Mouse (Mus musculus) thymus, adult 2 months (tissue): ENCODE measurements around the gene Slc6a17. TPM values are rescaled to one million over a fixed set of nuclear protein-coding genes. Genes with fewer than 3 reads are reported as not detected.

Experiments
- DNase-seq: peaks from one replicate; pipeline ENCODE4 v3.0.0; 2021
- H3K27ac ChIP-seq: fragments of 200-500 bp; 2 replicates; pipeline ENCODE4 v1.5.1; 2012; ENCODE audit warnings: low read length, control low read depth; ENCODE audit not compliant: control insufficient read depth, insufficient read depth
- H3K27me3 ChIP-seq: fragments of 200-500 bp; 2 replicates; pipeline ENCODE4 v1.6.1; 2012; ENCODE audit warnings: mild to moderate bottlenecking, low read length, moderate library complexity, mixed read lengths; ENCODE audit not compliant: control insufficient read depth, insufficient read depth
- H3K36me3 ChIP-seq: fragments of 200-500 bp; 2 replicates; pipeline ENCODE4 v1.6.1; 2012; ENCODE audit warnings: mild to moderate bottlenecking, low read length, moderate library complexity; ENCODE audit not compliant: control insufficient read depth, insufficient read depth
- H3K4me1 ChIP-seq: fragments of 200-500 bp; replicated peaks from 2 replicates; pipeline ENCODE4 v1.6.1; 2012; ENCODE audit warnings: low read length; ENCODE audit not compliant: control insufficient read depth, insufficient read depth
- H3K4me3 ChIP-seq: fragments of 200-500 bp; 2 replicates; pipeline ENCODE4 v1.5.1; 2012; ENCODE audit warnings: mild to moderate bottlenecking, low read length, control low read depth, moderate library complexity; ENCODE audit not compliant: control insufficient read depth, insufficient read depth
- CTCF ChIP-seq: fragments of 200-500 bp; IDR thresholded peaks from 2 replicates; pipeline ENCODE4 v1.5.1; 2012; ENCODE audit warnings: mild to moderate bottlenecking, control low read depth, low read length, moderate library complexity, borderline replicate concordance; ENCODE audit not compliant: control insufficient read depth, poor library complexity, insufficient read depth; ENCODE audit errors: extremely low read depth
- POLR2A ChIP-seq: fragments of 200-500 bp; IDR thresholded peaks from 2 replicates; pipeline ENCODE4 v1.6.1; 2012; ENCODE audit warnings: mild to moderate bottlenecking, low read length, control low read depth, moderate library complexity; ENCODE audit not compliant: control insufficient read depth, poor library complexity, insufficient read depth; ENCODE audit errors: extremely low read depth
- WGBS: fragments of 180-500 bp; shearing (Covaris S2); methylation state at CpG from one replicate; pipeline ENCODE4 v1.1.7; 2018; 5-methylcytosine and 5-hydroxymethylcytosine counted together
- polyA plus RNA-seq: library from polyadenylated mRNA; depleted of rRNA; stranded (reverse); fragments of >200 nt; gene quantifications from 2 replicates; pipeline ENCODE4 v1.2.3, GENCODE M21; 2012

The Slc6a17 gene
- polyA plus RNA-seq, 1 experiment: 0.53 TPM

DNA sequence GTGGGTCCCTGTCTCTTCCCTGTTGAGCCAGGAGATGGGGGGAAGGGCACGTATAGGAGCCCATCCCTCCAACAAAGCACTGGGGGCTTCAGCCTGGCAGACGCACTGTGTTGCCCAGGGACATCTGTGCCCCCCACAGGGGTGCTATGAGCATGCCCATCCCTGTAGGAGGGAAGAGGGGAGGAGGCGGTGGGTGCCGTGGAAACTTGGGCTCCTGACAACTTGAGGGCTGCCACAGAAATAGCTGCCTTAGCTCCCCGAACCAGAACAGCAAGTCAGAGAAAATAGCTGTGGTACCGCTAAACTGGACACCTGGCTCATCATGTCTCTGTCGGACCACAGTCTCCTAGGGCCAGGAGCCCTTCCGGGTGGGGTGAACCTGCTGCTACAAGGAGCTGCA is 76.5 kb downstream of the Slc6a17 start:
- no peaks in the 10 kb centered on the region for H3K36me3 ChIP-seq
- H3K27me3 ChIP-seq: no peaks in the 10 kb centered on the region
- WGBS: 95% methylated on average over 8 of the region's 8 CpGs
- DNase-seq: no peak
- no peak overlapping the region for H3K27ac ChIP-seq
- H3K4me1 ChIP-seq: no peaks in the 10 kb centered on the region
- H3K4me3 ChIP-seq: no peak overlapping the region
- no peak for TF ChIP-seq CTCF
- TF ChIP-seq POLR2A: no peak

DNA sequence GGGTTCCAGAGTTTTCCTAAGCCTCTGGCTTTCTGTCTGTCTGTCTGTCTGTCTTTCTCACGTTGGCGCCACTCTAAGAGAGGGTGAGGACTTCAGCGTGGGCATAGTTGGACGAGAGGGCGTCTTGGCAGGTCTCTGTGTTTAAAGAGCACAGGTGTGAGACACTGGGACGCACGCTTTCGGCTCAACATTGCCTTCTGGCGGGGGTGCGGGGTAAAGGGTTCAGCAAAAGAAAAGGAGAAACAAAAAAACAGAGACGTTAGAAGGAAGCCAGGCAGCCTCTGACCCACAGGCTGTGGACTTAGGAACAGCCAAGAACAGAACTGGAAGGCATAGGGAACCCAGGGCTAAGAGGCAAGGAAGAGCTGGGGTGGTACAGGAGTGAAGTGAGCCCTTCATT is 78.5 kb downstream of the Slc6a17 start:
- no peaks in the 10 kb centered on the region for H3K36me3 ChIP-seq
- DNase-seq: no peak
- H3K27me3 ChIP-seq: no peaks in the 10 kb centered on the region
- no peak overlapping the region for H3K4me3 ChIP-seq
- no peak for TF ChIP-seq POLR2A
- no peaks in the 10 kb centered on the region for H3K4me1 ChIP-seq
- H3K27ac ChIP-seq: no peak overlapping the region
- WGBS: 90% methylated on average over 11 of the region's 11 CpGs

DNA sequence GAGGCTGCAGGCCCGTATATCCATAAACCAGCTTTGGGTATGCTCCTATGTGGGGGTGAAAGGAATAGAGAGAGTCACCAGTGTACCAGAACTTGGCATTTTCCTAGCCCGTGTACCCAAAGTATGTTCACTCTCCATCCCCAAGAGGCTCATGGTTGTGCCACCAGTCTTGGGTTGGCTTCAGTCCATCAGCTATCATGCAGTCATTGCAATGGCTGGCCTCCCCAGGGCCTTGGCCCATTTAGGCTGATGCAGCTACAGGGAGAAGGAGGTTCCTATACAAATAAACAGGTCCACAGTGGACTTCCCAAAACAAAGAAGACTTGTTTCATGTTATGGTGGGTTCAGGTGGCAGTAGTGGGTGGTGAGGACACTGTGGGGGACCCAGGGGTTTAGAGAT is 80.2 kb downstream of the Slc6a17 start:
- H3K27me3 ChIP-seq: no peaks in the 10 kb centered on the region
- 91% methylated on average over 2 of the region's 2 CpGs for WGBS
- TF ChIP-seq CTCF (no peak), POLR2A (no peak)

DNA sequence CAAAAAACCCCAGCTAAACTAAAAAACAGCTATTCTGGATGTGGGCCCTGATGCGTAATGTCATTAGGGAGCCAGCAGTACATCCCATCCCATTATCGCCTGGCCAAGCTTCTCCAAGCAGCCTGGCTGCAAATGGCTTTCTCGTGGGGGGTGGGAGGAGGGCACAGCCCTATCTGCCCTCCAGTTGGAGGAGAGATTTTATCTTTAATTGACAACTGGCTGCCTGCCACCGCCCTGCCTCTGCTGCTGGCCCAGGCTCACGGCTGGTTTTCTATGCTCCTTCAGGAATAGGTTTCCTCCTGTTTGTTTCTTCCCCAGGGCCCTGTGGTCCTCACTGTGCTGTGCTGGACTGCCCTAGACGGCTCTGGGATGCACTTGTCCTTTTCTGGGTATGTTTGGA is 81.4 kb downstream of the Slc6a17 start:
- H3K4me1 ChIP-seq: no peaks in the 10 kb centered on the region
- no peak for DNase-seq
- 78% methylated on average over 6 of the region's 6 CpGs for WGBS
- H3K27me3 ChIP-seq: no peaks in the 10 kb centered on the region
- no peak for TF ChIP-seq POLR2A
- TF ChIP-seq CTCF: no peak
- H3K36me3 ChIP-seq: no peaks in the 10 kb centered on the region
- H3K4me3 ChIP-seq: no peak overlapping the region
- H3K27ac ChIP-seq: no peak overlapping the region

More for the DNA sequence above, 80.2 kb downstream of the Slc6a17 start:
- no peak for DNase-seq
- no peaks in the 10 kb centered on the region for H3K36me3 ChIP-seq
- H3K27ac ChIP-seq: no peak overlapping the region
- no peaks in the 10 kb centered on the region for H3K4me1 ChIP-seq
- H3K4me3 ChIP-seq: no peak overlapping the region

DNA sequence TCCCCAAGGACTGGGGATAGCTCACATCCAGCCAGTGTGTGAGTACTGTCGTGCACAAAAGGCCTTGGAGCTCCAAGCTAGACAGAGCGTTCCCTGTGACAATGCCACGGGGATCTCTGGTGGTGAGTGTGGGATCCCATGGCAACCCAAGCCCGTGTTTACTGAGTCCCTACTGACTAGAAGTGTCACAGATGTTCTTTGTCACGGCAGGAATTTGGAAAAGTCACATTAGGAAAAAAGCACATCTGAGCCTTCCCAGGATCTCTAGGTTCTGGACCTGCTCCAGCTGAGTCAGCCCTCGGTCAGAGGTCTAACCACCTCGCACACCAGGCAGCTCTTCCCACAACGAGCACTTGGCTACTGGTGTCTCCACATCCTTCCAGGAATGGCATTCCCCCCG is 84.2 kb downstream of the Slc6a17 start:
- 85% methylated on average over 9 of the region's 9 CpGs for WGBS

DNA sequence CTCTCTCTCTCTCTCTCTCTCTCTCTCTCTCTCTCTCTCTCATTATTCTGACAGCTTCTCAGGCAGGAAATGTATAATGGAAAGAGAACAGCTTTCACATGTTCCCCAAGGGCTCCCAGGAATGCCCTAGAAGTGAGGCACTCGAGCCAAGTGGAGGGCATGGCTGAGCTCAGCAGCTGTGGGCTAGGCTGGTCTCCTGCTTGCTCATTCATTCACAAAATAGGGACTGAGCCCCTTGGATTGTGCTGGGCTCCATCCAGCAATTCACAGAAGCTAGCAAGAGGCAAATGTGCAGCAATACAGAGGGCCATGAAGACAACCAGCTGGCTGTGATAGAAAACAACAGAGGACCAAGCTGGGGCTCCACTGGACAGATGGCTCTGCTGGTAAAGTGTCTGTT is 86.5 kb downstream of the Slc6a17 start:
- Histone ChIP-seq H3K27ac (no peak overlapping the region), H3K4me1 (no peaks in the 10 kb centered on the region), H3K27me3 (no peaks in the 10 kb centered on the region), H3K4me3 (no peak overlapping the region), H3K36me3 (no peaks in the 10 kb centered on the region)
- TF ChIP-seq POLR2A: no peak
- TF ChIP-seq CTCF: no peak
- 16% methylated on average over 1 of the region's 1 CpGs for WGBS
- DNase-seq: no peak

More for the DNA sequence above, 84.2 kb downstream of the Slc6a17 start:
- Histone ChIP-seq H3K27me3 (no peaks in the 10 kb centered on the region), H3K4me3 (no peak overlapping the region), H3K36me3 (no peaks in the 10 kb centered on the region), H3K27ac (no peak overlapping the region), H3K4me1 (no peaks in the 10 kb centered on the region)
- DNase-seq: no peak
- no peak for TF ChIP-seq POLR2A
- TF ChIP-seq CTCF: no peak

DNA sequence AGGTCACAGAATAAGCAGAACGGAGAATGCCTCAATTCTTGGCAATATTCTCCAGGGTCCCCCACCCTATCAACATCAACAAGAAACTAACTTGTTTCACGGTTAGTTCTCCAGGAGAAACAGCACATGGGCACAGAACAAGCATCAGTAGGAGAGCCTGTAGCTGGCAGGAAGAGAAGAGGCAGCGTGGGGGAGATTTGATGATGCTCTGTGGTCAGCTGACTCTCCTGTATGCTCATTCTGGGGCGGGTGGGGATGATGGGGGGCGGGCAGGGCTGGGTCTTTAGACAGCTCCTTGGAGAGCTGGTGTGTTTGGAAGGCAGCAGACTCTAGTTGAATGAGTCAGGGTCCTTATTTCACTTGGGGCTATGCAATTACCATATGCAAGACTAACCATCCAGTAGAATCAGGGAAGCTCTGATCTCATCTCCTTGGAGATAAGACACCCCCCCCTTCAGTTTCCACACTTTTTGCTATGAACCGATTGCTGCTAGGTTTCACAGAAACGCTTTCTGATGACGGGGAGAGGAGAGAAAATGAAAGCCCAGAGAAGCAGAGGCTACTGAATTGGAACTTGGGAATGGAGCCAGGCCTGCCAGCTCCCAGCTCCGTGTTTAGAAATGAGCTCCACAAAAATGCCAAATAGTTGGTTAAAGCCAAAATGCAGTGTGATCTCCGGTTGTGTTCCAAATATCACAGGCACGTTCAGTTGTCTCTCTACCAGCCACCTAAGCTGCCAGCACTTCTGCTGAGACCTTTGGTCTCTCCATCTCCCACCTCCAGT is 93.4 kb downstream of the Slc6a17 start:
- WGBS: 79% methylated on average over 11 of the region's 11 CpGs
- no peak for DNase-seq
- TF ChIP-seq POLR2A: no peak
- no peak for TF ChIP-seq CTCF
- no peak overlapping the region for H3K4me3 ChIP-seq
- H3K27me3 ChIP-seq: no peaks in the 10 kb centered on the region
- H3K4me1 ChIP-seq: no peaks in the 10 kb centered on the region
- H3K27ac ChIP-seq: no peak overlapping the region
- no peaks in the 10 kb centered on the region for H3K36me3 ChIP-seq
